Mouse (Mus musculus) erythroblast, embryonic 14.5 days (primary cell): Measurements from ENCODE around the gene Syn2.

ENCODE experiments used
- GATA1 ChIP-seq: IDR thresholded peaks from 2 replicates; pipeline ENCODE4 v1.6.1; 2012; ENCODE audit warnings: low read length, inconsistent platforms, mixed read lengths
- TAL1 ChIP-seq: IDR thresholded peaks from 3 replicates; pipeline ENCODE4 v1.6.1; 2012; ENCODE audit warnings: low read length, inconsistent platforms, mixed read lengths

DNA sequence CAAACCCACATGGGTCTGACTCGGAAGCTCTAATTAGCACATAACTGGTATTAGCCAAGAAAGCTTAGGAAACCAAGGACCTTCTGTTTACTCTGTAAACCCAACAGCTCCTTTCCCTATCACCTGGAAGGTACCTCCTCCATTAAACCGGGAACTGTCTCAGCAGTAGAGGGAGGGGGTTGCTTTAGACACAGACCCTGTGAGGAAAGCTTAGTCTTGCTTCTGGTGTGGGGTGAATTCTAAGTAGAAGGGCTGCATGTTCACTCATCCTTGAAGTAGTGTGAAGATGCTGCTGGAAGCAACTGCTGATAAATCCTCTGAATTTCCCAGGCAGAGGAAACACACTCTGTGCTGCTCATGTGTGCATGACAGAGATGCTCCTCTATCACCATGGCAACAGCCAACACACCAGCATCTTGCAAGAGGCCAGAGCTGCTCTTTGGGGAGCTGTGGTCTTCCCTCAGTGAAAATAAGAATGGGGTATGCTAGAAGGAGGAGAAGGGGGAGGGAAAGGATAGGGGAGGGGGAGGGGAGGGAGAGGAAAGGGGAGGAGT is 8.4 kb upstream of the Syn2 start:
- TF ChIP-seq GATA1 (no peak), TAL1 (no peak)
